Mouse (Mus musculus) B cell, adult 62 days (primary cell): ENCODE results near the gene Mn1. TPM values are rescaled to one million over a fixed set of nuclear protein-coding genes. Genes with fewer than 3 reads are reported as not detected.

Experiments
- total RNA-seq: library from RNA; stranded (reverse); gene quantifications from 4 replicates; pipeline ENCODE4 v1.2.4, GENCODE M21; 2023

Mn1 gene
- 0.15 to 0.43 TPM (median 0.27 TPM) in 4 replicates for total RNA-seq

DNA sequence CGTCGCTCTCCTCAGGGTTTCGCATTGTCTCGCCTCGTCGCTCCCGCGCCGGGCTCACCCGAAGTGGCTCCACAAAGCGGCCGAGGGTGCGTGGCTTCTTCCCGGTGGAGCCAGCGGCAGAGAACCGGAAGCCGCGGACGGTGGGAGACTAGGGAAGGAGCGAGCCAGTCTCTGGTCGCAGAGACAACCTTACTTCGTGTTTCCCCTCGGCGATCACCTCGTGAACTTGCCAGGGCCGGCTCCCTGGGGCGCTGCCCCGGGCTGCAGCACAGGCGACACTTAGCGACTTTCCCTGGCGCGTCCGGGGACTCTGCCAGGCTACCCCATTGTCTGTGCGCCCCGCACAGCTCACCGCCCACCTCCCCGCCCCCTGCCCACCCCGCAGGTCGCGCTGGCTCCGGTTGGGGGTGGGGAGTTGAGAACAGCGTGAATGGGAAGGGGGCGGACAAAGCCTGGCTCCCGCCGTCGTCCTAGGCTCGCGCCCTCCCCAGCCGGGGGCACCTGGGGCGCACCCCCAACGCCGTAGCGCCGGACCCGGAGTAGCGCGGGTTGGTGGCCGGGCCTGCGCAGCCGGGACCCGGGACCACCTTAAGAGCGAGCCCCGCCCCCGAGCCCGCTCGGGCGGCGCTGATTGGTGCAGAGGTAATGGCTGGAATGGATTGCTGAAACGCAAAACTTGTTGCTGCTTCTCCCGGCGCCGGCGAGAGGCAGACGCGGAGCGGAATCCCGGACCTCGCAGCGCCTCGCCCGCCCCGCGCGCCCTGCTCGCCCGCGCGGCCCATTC is at the start of gene Mn1:
TSS of gene Mn1 (plus strand) at position 772 of the 784 bp plus-strand sequence.

Other genes with a start within 250 kb of the Mn1 start
- gene Pitpnb, start 86.6 kb upstream of the Mn1 start, total RNA-seq: 49.3 to 56.2 TPM (median 52.9 TPM) in 4 replicates